15 mouse cellular contexts compared by ENCODE assay signal in genomic region chr1:14512481-14513285, GRCm38 (mm10).
"Had no signal": no experiment of that assay in that cellular context is flagged by ENCODE, and none has a peak within 500 bp of the region (broad histone marks: within the 10 kb centered on the region; RNA-seq: fewer than 3 reads in every experiment).

No protein-coding gene starts in this region.

- H3K27ac ChIP-seq: left cerebral cortex, adult 2 months; limb, embryonic 10.5 days; liver, embryonic 15.5 days; midbrain, embryonic 15.5 days; neural tube, embryonic 13.5 days; stomach, embryonic 15.5 days had no signal

- DNase-seq: kidney, postnatal 25 days; lung, adult 2 months; lung, postnatal 36 days; right cerebral cortex, postnatal 14 days; thymus, postnatal 4 days had no signal

- H3K4me3 ChIP-seq: left cerebral cortex, adult 2 months; limb, embryonic 10.5 days; liver, embryonic 15.5 days; megakaryocyte, embryonic 14.5 days; midbrain, embryonic 15.5 days; neural tube, embryonic 13.5 days; stomach, embryonic 15.5 days had no signal

- ATAC-seq: lung, postnatal 0 days; midbrain, embryonic 15.5 days had no signal

- H3K9me3 ChIP-seq: limb, embryonic 10.5 days; liver, embryonic 15.5 days; megakaryocyte, embryonic 14.5 days; midbrain, embryonic 15.5 days; neural tube, embryonic 13.5 days; stomach, embryonic 15.5 days had no signal

- H3K9ac ChIP-seq: liver, embryonic 15.5 days; midbrain, embryonic 15.5 days; neural tube, embryonic 13.5 days; stomach, embryonic 15.5 days had no signal

- H3K36me3 ChIP-seq: limb, embryonic 10.5 days; liver, embryonic 15.5 days; midbrain, embryonic 15.5 days; neural tube, embryonic 13.5 days; stomach, embryonic 15.5 days had no signal

- H3K4me1 ChIP-seq: liver, embryonic 15.5 days; megakaryocyte, embryonic 14.5 days; midbrain, embryonic 15.5 days; stomach, embryonic 15.5 days had no signal

- H3K4me2 ChIP-seq: liver, embryonic 11.5 days; liver, embryonic 15.5 days; midbrain, embryonic 11.5 days; midbrain, embryonic 15.5 days; neural tube, embryonic 13.5 days; stomach, embryonic 15.5 days had no signal
